ENCODE assay signal across 24 mouse cellular contexts in genomic region chr1:77128411-77128810, GRCm38 (mm10).
A peak's percentile ranks its signal among the peaks of the same experiment; 100 is the strongest.
DNase-seq lines count a peak whose midpoint lies in the region; ATAC-seq and TF ChIP-seq lines count a peak whose summit lies in the region.
"Had no signal": no experiment of that assay in that cellular context is flagged by ENCODE, and none has a peak within 500 bp of the region (broad histone marks: within the 10 kb centered on the region; RNA-seq: fewer than 3 reads in every experiment).

No protein-coding gene starts in this region.

- intact Hi-C loops in heart, postnatal 25 days (cut with DNase I), result no loop called here

- no peak for TF ChIP-seq CTCF in hindbrain, postnatal 0 days (IDR thresholded peaks at IDR 0.05; ENCODE audit: low read depth)
- no peak for TF ChIP-seq CTCF in midbrain, postnatal 0 days (IDR thresholded peaks at IDR 0.05)

- ATAC-seq in heart, embryonic 13.5 days (ENCODE audit: extremely low read depth, insufficient number of reproducible peaks, low FRiP score, low TSS enrichment), result no peak
- no peak for ATAC-seq in hindbrain, postnatal 0 days
- ATAC-seq in hindbrain, embryonic 13.5 days (ENCODE audit: low FRiP score), result no peak
- no peak for ATAC-seq in midbrain, postnatal 0 days (ENCODE audit: low FRiP score)
- ATAC-seq in midbrain, embryonic 11.5 days (ENCODE audit: low FRiP score), result no peak
- ATAC-seq: activated CD4-positive, CD25-positive, alpha-beta regulatory T cell, adult 4 months; intestine, postnatal 0 days; lung, postnatal 0 days had no signal

- H3K27me3 ChIP-seq in heart, embryonic 13.5 days (replicated peaks), result no peaks in the 10 kb centered on the region
- no peaks in the 10 kb centered on the region for H3K27me3 ChIP-seq in hindbrain, postnatal 0 days (ENCODE audit: insufficient read depth, low read length)
- no peaks in the 10 kb centered on the region for H3K27me3 ChIP-seq in hindbrain, embryonic 13.5 days
- no peaks in the 10 kb centered on the region for H3K27me3 ChIP-seq in midbrain, postnatal 0 days (ENCODE audit: insufficient read depth, low read length)
- no peaks in the 10 kb centered on the region for H3K27me3 ChIP-seq in midbrain, embryonic 11.5 days (ENCODE audit: control insufficient read depth, insufficient read depth, low read length)
- H3K27me3 ChIP-seq: neural tube, embryonic 13.5 days had no signal

- no peak for DNase-seq in heart, postnatal 25 days (ENCODE audit: low spot score)
- peak; percentile 24 for DNase-seq in hindbrain, postnatal 0 days (ENCODE audit: low spot score)
- DNase-seq in midbrain, postnatal 0 days (ENCODE audit: low spot score), result peak; percentile 19
- DNase-seq in midbrain, embryonic 11.5 days (ENCODE audit: low spot score, missing footprints), result no peak
- DNase-seq in spleen, postnatal 14 days (ENCODE audit: low spot score in 2 of 2), result no peak
- DNase-seq: adrenal gland, adult 2 months; adrenal gland, postnatal 36 days; B cell, adult 2 months; cerebellum, adult 8-10 months; cerebellum, postnatal 25 days; gastrocnemius, adult 2 months; gastrocnemius, postnatal 36 days; heart, adult 18-20 months; kidney, postnatal 14 days; right cerebral cortex, postnatal 4 days; thymus, postnatal 4 days had no signal

- no peaks in the 10 kb centered on the region for H3K36me3 ChIP-seq in heart, embryonic 13.5 days
- H3K36me3 ChIP-seq in hindbrain, postnatal 0 days (ENCODE audit: insufficient read depth, low read length), result no peaks in the 10 kb centered on the region
- H3K36me3 ChIP-seq in hindbrain, embryonic 13.5 days, result no peaks in the 10 kb centered on the region
- H3K36me3 ChIP-seq in midbrain, postnatal 0 days (ENCODE audit: insufficient read depth, low read length), result no peaks in the 10 kb centered on the region
- no peaks in the 10 kb centered on the region for H3K36me3 ChIP-seq in midbrain, embryonic 11.5 days (ENCODE audit: control insufficient read depth, insufficient read depth, low read length)
- H3K36me3 ChIP-seq: neural tube, embryonic 13.5 days had no signal

- WGBS in heart, embryonic 13.5 days, result 45% methylated on average over 3 of the region's 3 CpGs
- 53% methylated on average over 3 of the region's 3 CpGs for WGBS in hindbrain, postnatal 0 days
- WGBS in hindbrain, embryonic 13.5 days, result 61% methylated on average over 3 of the region's 3 CpGs
- WGBS in midbrain, postnatal 0 days, result 54% methylated on average over 3 of the region's 3 CpGs
- 63% methylated on average over 3 of the region's 3 CpGs for WGBS in midbrain, embryonic 11.5 days

- peak overlapping the region; percentile 61 for H3K27ac ChIP-seq in heart, embryonic 13.5 days (replicated peaks)
- no peak overlapping the region for H3K27ac ChIP-seq in hindbrain, postnatal 0 days
- no peak overlapping the region for H3K27ac ChIP-seq in hindbrain, embryonic 13.5 days
- no peak overlapping the region for H3K27ac ChIP-seq in midbrain, postnatal 0 days (ENCODE audit: low read depth, low read length)
- no peak overlapping the region for H3K27ac ChIP-seq in midbrain, embryonic 11.5 days (ENCODE audit: low read depth, low read length)
- H3K27ac ChIP-seq: gastrocnemius, adult 2 months; neural tube, embryonic 13.5 days had no signal

- H3K4me3 ChIP-seq in heart, embryonic 13.5 days, result no peak overlapping the region
- H3K4me3 ChIP-seq in hindbrain, postnatal 0 days (ENCODE audit: low read length), result no peak overlapping the region
- H3K4me3 ChIP-seq in hindbrain, embryonic 13.5 days, result no peak overlapping the region
- H3K4me3 ChIP-seq in midbrain, postnatal 0 days (ENCODE audit: low read depth, low read length), result no peak overlapping the region
- H3K4me3 ChIP-seq in midbrain, embryonic 11.5 days (ENCODE audit: low read depth, low read length), result no peak overlapping the region
- H3K4me3 ChIP-seq: gastrocnemius, adult 2 months; neural tube, embryonic 13.5 days had no signal

- H3K4me2 ChIP-seq in heart, embryonic 13.5 days, result no peak overlapping the region
- no peak overlapping the region for H3K4me2 ChIP-seq in hindbrain, postnatal 0 days (ENCODE audit: low read depth, low read length)
- no peak overlapping the region for H3K4me2 ChIP-seq in hindbrain, embryonic 13.5 days
- no peak overlapping the region for H3K4me2 ChIP-seq in midbrain, postnatal 0 days (ENCODE audit: low read depth, low read length, poor library complexity, severe bottlenecking)
- no peak overlapping the region for H3K4me2 ChIP-seq in midbrain, embryonic 11.5 days
- H3K4me2 ChIP-seq: heart, embryonic 11.5 days; liver, embryonic 11.5 days; neural tube, embryonic 13.5 days had no signal

- H3K9me3 ChIP-seq in heart, embryonic 13.5 days, result no peaks in the 10 kb centered on the region
- H3K9me3 ChIP-seq in hindbrain, postnatal 0 days (ENCODE audit: low read length), result no peaks in the 10 kb centered on the region
- no peaks in the 10 kb centered on the region for H3K9me3 ChIP-seq in hindbrain, embryonic 13.5 days
- H3K9me3 ChIP-seq in midbrain, postnatal 0 days (ENCODE audit: low read length), result no peaks in the 10 kb centered on the region
- no peaks in the 10 kb centered on the region for H3K9me3 ChIP-seq in midbrain, embryonic 11.5 days (ENCODE audit: control insufficient read depth, low read length)
- H3K9me3 ChIP-seq: neural tube, embryonic 13.5 days had no signal

- peaks cover 20% of the 10 kb centered on the region for H3K4me1 ChIP-seq in heart, embryonic 13.5 days
- no peaks in the 10 kb centered on the region for H3K4me1 ChIP-seq in hindbrain, postnatal 0 days (ENCODE audit: insufficient read depth, low read length)
- peaks cover 4% of the 10 kb centered on the region; the same call in 1 of the 2 replicates for H3K4me1 ChIP-seq in hindbrain, embryonic 13.5 days (replicated peaks)
- no peaks in the 10 kb centered on the region for H3K4me1 ChIP-seq in midbrain, postnatal 0 days (ENCODE audit: insufficient read depth, low read length)
- H3K4me1 ChIP-seq in midbrain, embryonic 11.5 days (ENCODE audit: control insufficient read depth, insufficient read depth, low read length), result no peaks in the 10 kb centered on the region

- no peak overlapping the region for H3K9ac ChIP-seq in heart, embryonic 13.5 days
- H3K9ac ChIP-seq in hindbrain, postnatal 0 days (replicated peaks; ENCODE audit: low read length), result no peak overlapping the region
- H3K9ac ChIP-seq in hindbrain, embryonic 13.5 days, result no peak overlapping the region
- no peak overlapping the region for H3K9ac ChIP-seq in midbrain, postnatal 0 days (replicated peaks; ENCODE audit: low read length, poor library complexity, severe bottlenecking)
- H3K9ac ChIP-seq in midbrain, embryonic 11.5 days (ENCODE audit: low read length), result no peak overlapping the region
- H3K9ac ChIP-seq: neural tube, embryonic 13.5 days had no signal

Comparison
In these comparisons a context has a peak if more than half of its experiments do, and no peak if none do; other contexts are left out.
1. DNase-seq: peak in hindbrain, postnatal 0 days (single experiment) and midbrain, postnatal 0 days (single experiment); none in heart, postnatal 25 days (single experiment), midbrain, embryonic 11.5 days (single experiment) and spleen, postnatal 14 days (0 of 2).